Mouse (Mus musculus) lung, postnatal 0 days (tissue): ENCODE measurements around the gene Kdelc2. TPM values are rescaled to one million over a fixed set of nuclear protein-coding genes. Genes with fewer than 3 reads are reported as not detected.
A peak's percentile ranks its signal among the peaks of the same experiment; 100 is the strongest.

Source experiments
- ATAC-seq: fragments of 200-750 bp; cut with Nextera tagmentation; 2 replicates; pipeline ENCODE4 v1.8.0; 2017; ENCODE audit warnings: moderate library complexity
- DNase-seq: peaks from one replicate; pipeline ENCODE4 v3.0.0-alpha.2; 2016; ENCODE audit warnings: low spot score
- H3K27ac ChIP-seq: fragments of 300-500 bp; sonication (generic); 2 replicates; pipeline ENCODE4 v1.5.1; 2014; ENCODE audit warnings: antibody characterized with exemption, mild to moderate bottlenecking, low read length, mixed read lengths
- H3K27me3 ChIP-seq: fragments of 300-500 bp; sonication (generic); replicated peaks from 2 replicates; pipeline ENCODE4 v1.6.1; 2014; ENCODE audit warnings: low read length, mixed read lengths; ENCODE audit not compliant: insufficient read depth
- H3K36me3 ChIP-seq: fragments of 300-500 bp; sonication (generic); 2 replicates; pipeline ENCODE4 v1.6.1; 2014; ENCODE audit warnings: low read length, mixed read lengths; ENCODE audit not compliant: insufficient read depth
- H3K4me1 ChIP-seq: fragments of 300-500 bp; sonication (generic); 2 replicates; pipeline ENCODE4 v1.6.1; 2014; ENCODE audit warnings: antibody characterized with exemption, low read depth, low read length, mixed read lengths; ENCODE audit not compliant: insufficient read depth
- H3K4me2 ChIP-seq: fragments of 300-500 bp; sonication (generic); replicated peaks from 2 replicates; pipeline ENCODE4 v1.6.1; 2014; ENCODE audit warnings: low read depth, mild to moderate bottlenecking, low read length, moderate library complexity, mixed read lengths
- H3K4me3 ChIP-seq: fragments of 300-500 bp; sonication (generic); 2 replicates; pipeline ENCODE4 v1.5.1; 2014; ENCODE audit warnings: low read depth, low read length
- H3K9ac ChIP-seq: fragments of 300-500 bp; sonication (generic); replicated peaks from 2 replicates; pipeline ENCODE4 v1.6.1; 2014; ENCODE audit warnings: low read depth, mild to moderate bottlenecking
- H3K9me3 ChIP-seq: fragments of 300-500 bp; sonication (generic); 2 replicates; pipeline ENCODE4 v1.6.1; 2016; ENCODE audit warnings: low read length, mixed read lengths
- CTCF ChIP-seq: IDR thresholded peaks from 2 replicates; pipeline ENCODE4 v1.5.1; 2016; ENCODE audit warnings: antibody characterized with exemption, mild to moderate bottlenecking
- EP300 ChIP-seq: IDR thresholded peaks from 2 replicates; pipeline ENCODE4 v1.6.1; 2016; ENCODE audit warnings: antibody characterized with exemption, mild to moderate bottlenecking, control low read depth
- WGBS: fragments of 180-500 bp; shearing (Covaris S2); extraction: QIAGEN DNeasy Blood & Tissue Kit; methylation state at CpG from one replicate; pipeline ENCODE4 v1.1.7; 2014; 5-methylcytosine and 5-hydroxymethylcytosine counted together
- polyA plus RNA-seq: library from polyadenylated mRNA; unstranded; fragments of >200 nt; fragmentation: Nextera tagmentation; extraction: Ambion mirVana; gene quantifications from 2 replicates; pipeline ENCODE4 v1.2.1, GENCODE M21; 2015

Gene Kdelc2
- polyA plus RNA-seq, 1 experiment from 2014 or later, result 30.2 TPM

GRCm38 (mm10) chr9:53390136-53390535, 6.3 kb downstream of the Kdelc2 start:
- ATAC-seq, result no peak
- no peaks in the 10 kb centered on the region for H3K9me3 ChIP-seq
- H3K4me2 ChIP-seq, result no peak overlapping the region
- WGBS, result 63% methylated on average over 7 of the region's 7 CpGs
- no peak overlapping the region for H3K9ac ChIP-seq
- no peak for DNase-seq
- peaks cover under 1% of the 10 kb centered on the region; the same call in 1 of the 2 replicates for H3K4me1 ChIP-seq
- no peak overlapping the region for H3K27ac ChIP-seq
- TF ChIP-seq CTCF (no peak), EP300 (no peak)
- H3K4me3 ChIP-seq, result no peak overlapping the region
- peaks cover 8% of the 10 kb centered on the region; the same call in 1 of the 2 replicates for H3K36me3 ChIP-seq
- H3K27me3 ChIP-seq, result no peaks in the 10 kb centered on the region

- ATAC-seq, result no peak
- Histone ChIP-seq H3K4me2 (no peak overlapping the region), H3K36me3 (peaks cover 6% of the 10 kb centered on the region; the same call in 1 of the 2 replicates), H3K9ac (no peak overlapping the region), H3K4me1 (peaks cover 7% of the 10 kb centered on the region; the same call in 1 of the 2 replicates), H3K27ac (no peak overlapping the region), H3K27me3 (no peaks in the 10 kb centered on the region), H3K9me3 (no peaks in the 10 kb centered on the region), H3K4me3 (no peak overlapping the region)
- 73% methylated on average over 13 of the region's 13 CpGs for WGBS
- no peak for DNase-seq
- TF ChIP-seq EP300 (no peak), CTCF (no peak)
Observed at GRCm38 (mm10) chr9:53397685-53398387, 14.0 kb downstream of the Kdelc2 start.

- peaks cover 9% of the 10 kb centered on the region; the same call in 1 of the 2 replicates for H3K4me1 ChIP-seq
- H3K4me3 ChIP-seq, result no peak overlapping the region
- peak; percentile 82 for TF ChIP-seq CTCF
- TF ChIP-seq EP300, result no peak; the same call in 1 of the 2 replicates
- no peak overlapping the region for H3K27ac ChIP-seq
- ATAC-seq (peak; percentile 41; the same call in 1 of the 2 replicates), DNase-seq (peak; percentile 80)
- no peak overlapping the region for H3K9ac ChIP-seq
- H3K4me2 ChIP-seq, result no peak overlapping the region
- WGBS, result 9% methylated on average over 5 of the region's 5 CpGs
- peaks cover 6% of the 10 kb centered on the region; the same call in 1 of the 2 replicates for H3K36me3 ChIP-seq
- H3K9me3 ChIP-seq, result no peaks in the 10 kb centered on the region
- H3K27me3 ChIP-seq, result no peaks in the 10 kb centered on the region
Observed at GRCm38 (mm10) chr9:53398388-53398700, 14.5 kb downstream of the Kdelc2 start.

- peaks cover 9% of the 10 kb centered on the region; the same call in 1 of the 2 replicates for H3K4me1 ChIP-seq
- ATAC-seq (no peak), DNase-seq (no peak)
- no peak overlapping the region for H3K4me2 ChIP-seq
- TF ChIP-seq CTCF (no peak), EP300 (no peak)
- no peaks in the 10 kb centered on the region for H3K27me3 ChIP-seq
- no peak overlapping the region for H3K9ac ChIP-seq
- H3K9me3 ChIP-seq, result no peaks in the 10 kb centered on the region
- WGBS, result 96% methylated on average over 8 of the region's 8 CpGs
- peaks cover 4% of the 10 kb centered on the region; the same call in 1 of the 2 replicates for H3K36me3 ChIP-seq
- H3K4me3 ChIP-seq, result no peak overlapping the region
- no peak overlapping the region for H3K27ac ChIP-seq
Observed at GRCm38 (mm10) chr9:53399537-53399936, 15.7 kb downstream of the Kdelc2 start.

GRCm38 (mm10) chr9:53400696-53401095, 16.9 kb downstream of the Kdelc2 start:
- no peak overlapping the region for H3K9ac ChIP-seq
- no peak overlapping the region for H3K27ac ChIP-seq
- peaks cover 4% of the 10 kb centered on the region; the same call in 1 of the 2 replicates for H3K36me3 ChIP-seq
- H3K27me3 ChIP-seq, result no peaks in the 10 kb centered on the region
- peaks cover 12% of the 10 kb centered on the region; the same call in 1 of the 2 replicates for H3K4me1 ChIP-seq
- H3K9me3 ChIP-seq, result no peaks in the 10 kb centered on the region
- ATAC-seq (no peak), DNase-seq (no peak)
- no peak for TF ChIP-seq EP300
- no peak for TF ChIP-seq CTCF
- no peak overlapping the region for H3K4me2 ChIP-seq
- no peak overlapping the region for H3K4me3 ChIP-seq
- 92% methylated on average over 4 of the region's 4 CpGs for WGBS

GRCm38 (mm10) chr9:53401146-53401545, 17.3 kb downstream of the Kdelc2 start:
- H3K4me1 ChIP-seq, result peaks cover 12% of the 10 kb centered on the region; the same call in 1 of the 2 replicates
- H3K27me3 ChIP-seq, result no peaks in the 10 kb centered on the region
- no peak for TF ChIP-seq CTCF
- TF ChIP-seq EP300, result no peak
- WGBS, result 79% methylated on average over 8 of the region's 8 CpGs
- no peaks in the 10 kb centered on the region for H3K9me3 ChIP-seq
- no peak overlapping the region for H3K9ac ChIP-seq
- H3K27ac ChIP-seq, result no peak overlapping the region
- DNase-seq (no peak), ATAC-seq (no peak)
- H3K4me3 ChIP-seq, result no peak overlapping the region
- no peak overlapping the region for H3K4me2 ChIP-seq
- peaks cover 4% of the 10 kb centered on the region; the same call in 1 of the 2 replicates for H3K36me3 ChIP-seq
